Mouse (Mus musculus) midbrain, postnatal 0 days (tissue): ENCODE measurements around the gene Stau1. TPM values are rescaled to one million over a fixed set of nuclear protein-coding genes. Genes with fewer than 3 reads are reported as not detected.

ENCODE experiments used
- ATAC-seq: fragments of 200-750 bp; cut with Nextera tagmentation; 2 replicates; pipeline ENCODE4 v1.8.0; 2017; ENCODE audit warnings: moderate number of reproducible peaks, mild to moderate bottlenecking, moderate TSS enrichment, moderate library complexity; ENCODE audit not compliant: low FRiP score
- DNase-seq: peaks from one replicate; pipeline ENCODE4 v3.0.0-alpha.2; 2015; ENCODE audit warnings: low spot score
- H3K27ac ChIP-seq: fragments of 300-500 bp; sonication (generic); 2 replicates; pipeline ENCODE4 v1.5.1; 2014; ENCODE audit warnings: low read depth, mild to moderate bottlenecking, low read length, mixed read lengths
- H3K27me3 ChIP-seq: fragments of 300-500 bp; sonication (generic); 2 replicates; pipeline ENCODE4 v1.6.1; 2014; ENCODE audit warnings: low read length, control low read depth, mixed read lengths; ENCODE audit not compliant: insufficient read depth
- H3K36me3 ChIP-seq: fragments of 300-500 bp; sonication (generic); 2 replicates; pipeline ENCODE4 v1.6.1; 2014; ENCODE audit warnings: low read length, control low read depth, mixed read lengths; ENCODE audit not compliant: insufficient read depth
- H3K4me1 ChIP-seq: fragments of 300-500 bp; sonication (generic); 2 replicates; pipeline ENCODE4 v1.6.1; 2014; ENCODE audit warnings: mild to moderate bottlenecking, control low read depth, antibody characterized with exemption, low read length, mixed read lengths; ENCODE audit not compliant: insufficient read depth
- H3K4me2 ChIP-seq: fragments of 300-500 bp; sonication (generic); 2 replicates; pipeline ENCODE4 v1.6.1; 2014; ENCODE audit warnings: low read depth, mild to moderate bottlenecking, low read length, mixed read lengths; ENCODE audit not compliant: poor library complexity, severe bottlenecking
- H3K4me3 ChIP-seq: fragments of 300-500 bp; sonication (generic); 2 replicates; pipeline ENCODE4 v1.5.1; 2014; ENCODE audit warnings: low read depth, mild to moderate bottlenecking, low read length, moderate library complexity
- H3K9ac ChIP-seq: fragments of 300-500 bp; sonication (generic); replicated peaks from 2 replicates; pipeline ENCODE4 v1.6.1; 2014; ENCODE audit warnings: mild to moderate bottlenecking, low read length, moderate library complexity, mixed read lengths; ENCODE audit not compliant: poor library complexity, severe bottlenecking
- H3K9me3 ChIP-seq: fragments of 300-500 bp; sonication (generic); 2 replicates; pipeline ENCODE4 v1.6.1; 2016; ENCODE audit warnings: low read length, control low read depth
- CTCF ChIP-seq: IDR thresholded peaks from 2 replicates; pipeline ENCODE4 v1.5.1; 2016; ENCODE audit warnings: antibody characterized with exemption, mild to moderate bottlenecking
- WGBS: fragments of 180-500 bp; shearing (Covaris S2); extraction: QIAGEN DNeasy Blood & Tissue Kit; methylation state at CpG from one replicate; pipeline ENCODE4 v1.1.7; 2014; 5-methylcytosine and 5-hydroxymethylcytosine counted together
- polyA plus RNA-seq: library from polyadenylated mRNA; unstranded; fragments of >200 nt; fragmentation: Nextera tagmentation; extraction: Ambion mirVana; gene quantifications from 2 replicates; pipeline ENCODE4 v1.2.1, GENCODE M21; 2015
- total RNA-seq: library from RNA; depleted of rRNA; stranded (reverse); fragments of >200 nt; gene quantifications from 2 replicates; pipeline ENCODE4 v1.2.3, GENCODE M21; 2014

Gene Stau1
- total and polyA plus RNA-seq, 2 experiments from 2014 or later, result 35.3 to 96.8 TPM

- no peak for TF ChIP-seq CTCF
- H3K9ac ChIP-seq, result no peak overlapping the region
- H3K9me3 ChIP-seq, result no peaks in the 10 kb centered on the region
- no peak overlapping the region for H3K27ac ChIP-seq
- H3K4me3 ChIP-seq, result no peak overlapping the region
- H3K36me3 ChIP-seq, result no peaks in the 10 kb centered on the region
- DNase-seq, result no peak
- WGBS, result 68% methylated on average over 3 of the region's 3 CpGs
- no peaks in the 10 kb centered on the region for H3K4me1 ChIP-seq
- no peak for ATAC-seq
- H3K4me2 ChIP-seq, result no peak overlapping the region
- no peaks in the 10 kb centered on the region for H3K27me3 ChIP-seq
Observed at GRCm38 (mm10) chr2:166977490-166977889, 18.6 kb downstream of the Stau1 start.

- Histone ChIP-seq H3K4me3 (no peak overlapping the region), H3K27ac (peak overlapping the region; percentile 18; the same call in 1 of the 2 replicates), H3K9ac (no peak overlapping the region), H3K4me1 (no peaks in the 10 kb centered on the region), H3K36me3 (no peaks in the 10 kb centered on the region), H3K4me2 (no peak overlapping the region), H3K27me3 (no peaks in the 10 kb centered on the region), H3K9me3 (no peaks in the 10 kb centered on the region)
- ATAC-seq, result no peak
- DNase-seq, result no peak
- 82% methylated on average over 3 of the region's 3 CpGs for WGBS
- TF ChIP-seq CTCF, result no peak
Observed at GRCm38 (mm10) chr2:166976356-166976755, 19.7 kb downstream of the Stau1 start.

- H3K36me3 ChIP-seq, result no peaks in the 10 kb centered on the region
- H3K9ac ChIP-seq, result no peak overlapping the region
- no peak overlapping the region for H3K4me2 ChIP-seq
- ATAC-seq, result no peak
- no peaks in the 10 kb centered on the region for H3K9me3 ChIP-seq
- 0 out of 2 replicates have a peak overlapping the region, but pooled peaks have one; percentile 12 for H3K27ac ChIP-seq
- H3K27me3 ChIP-seq, result no peaks in the 10 kb centered on the region
- no peak overlapping the region for H3K4me3 ChIP-seq
- no peak for DNase-seq
- TF ChIP-seq CTCF, result no peak
- 81% methylated on average over 6 of the region's 6 CpGs for WGBS
- no peaks in the 10 kb centered on the region for H3K4me1 ChIP-seq
Observed at GRCm38 (mm10) chr2:166974177-166974872, 21.8 kb downstream of the Stau1 start.

GRCm38 (mm10) chr2:166973153-166973552, 22.9 kb downstream of the Stau1 start:
- WGBS, result 95% methylated on average over 1 of the region's 1 CpGs
- H3K27ac ChIP-seq, result no peak overlapping the region
- no peaks in the 10 kb centered on the region for H3K4me1 ChIP-seq
- DNase-seq (no peak), ATAC-seq (no peak)
- no peak for TF ChIP-seq CTCF
- H3K36me3 ChIP-seq, result no peaks in the 10 kb centered on the region
- no peak overlapping the region for H3K9ac ChIP-seq
- H3K4me3 ChIP-seq, result no peak overlapping the region
- no peaks in the 10 kb centered on the region for H3K9me3 ChIP-seq
- H3K4me2 ChIP-seq, result no peak overlapping the region
- no peaks in the 10 kb centered on the region for H3K27me3 ChIP-seq

GRCm38 (mm10) chr2:166964773-166965172, 31.3 kb downstream of the Stau1 start:
- H3K9me3 ChIP-seq, result no peaks in the 10 kb centered on the region
- H3K27ac ChIP-seq, result no peak overlapping the region
- no peak for TF ChIP-seq CTCF
- no peaks in the 10 kb centered on the region for H3K4me1 ChIP-seq
- DNase-seq (no peak), ATAC-seq (no peak)
- H3K9ac ChIP-seq, result no peak overlapping the region
- peaks cover 9% of the 10 kb centered on the region for H3K36me3 ChIP-seq
- WGBS, result 89% methylated on average over 2 of the region's 2 CpGs
- H3K27me3 ChIP-seq, result no peaks in the 10 kb centered on the region
- no peak overlapping the region for H3K4me2 ChIP-seq
- H3K4me3 ChIP-seq, result no peak overlapping the region

- Histone ChIP-seq H3K4me2 (no peak overlapping the region), H3K36me3 (peaks cover 18% of the 10 kb centered on the region), H3K9ac (no peak overlapping the region), H3K27ac (no peak overlapping the region), H3K4me1 (no peaks in the 10 kb centered on the region), H3K27me3 (no peaks in the 10 kb centered on the region), H3K9me3 (no peaks in the 10 kb centered on the region), H3K4me3 (no peak overlapping the region)
- no peak for TF ChIP-seq CTCF
- DNase-seq (no peak), ATAC-seq (no peak)
- 88% methylated on average over 8 of the region's 8 CpGs for WGBS
Observed at GRCm38 (mm10) chr2:166963257-166963656, 32.8 kb downstream of the Stau1 start.
